Mouse (Mus musculus) neural tube, embryonic 14.5 days (tissue): ENCODE measurements at regions not wholly inside any gene's neighbourhood (a gene's known extent, or its start where the extent isn't known, plus 50 kb on each side); places are given as distances from the start of the nearest gene placed in this dataset.
A peak's percentile ranks its signal among the peaks of the same experiment; 100 is the strongest.

Source experiments
- ATAC-seq: fragments of 200-750 bp; cut with Nextera tagmentation; 2 replicates; pipeline ENCODE4 v1.8.0; 2017; ENCODE audit warnings: low read depth, mild to moderate bottlenecking, moderate TSS enrichment, moderate library complexity
- H3K27ac ChIP-seq: fragments of 300-500 bp; sonication (generic); 2 replicates; pipeline ENCODE4 v1.5.1; 2014; ENCODE audit warnings: low read depth, mild to moderate bottlenecking, control low read depth, low read length, moderate library complexity, mixed read lengths
- H3K27me3 ChIP-seq: fragments of 300-500 bp; sonication (generic); 2 replicates; pipeline ENCODE4 v1.6.1; 2014; ENCODE audit warnings: low read length; ENCODE audit not compliant: control insufficient read depth, insufficient read depth
- H3K36me3 ChIP-seq: fragments of 300-500 bp; sonication (generic); 2 replicates; pipeline ENCODE4 v1.6.1; 2014; ENCODE audit warnings: low read length, mixed read lengths; ENCODE audit not compliant: control insufficient read depth, insufficient read depth
- H3K4me1 ChIP-seq: fragments of 300-500 bp; sonication (generic); 2 replicates; pipeline ENCODE4 v1.6.1; 2014; ENCODE audit warnings: low read length; ENCODE audit not compliant: control insufficient read depth, insufficient read depth
- H3K4me2 ChIP-seq: fragments of 300-500 bp; sonication (generic); 2 replicates; pipeline ENCODE4 v1.6.1; 2014; ENCODE audit warnings: mild to moderate bottlenecking, low read depth, low read length, control low read depth
- H3K4me3 ChIP-seq: fragments of 300-500 bp; sonication (generic); 2 replicates; pipeline ENCODE4 v1.5.1; 2014; ENCODE audit warnings: low read depth, low read length, control low read depth, mixed read lengths
- H3K9ac ChIP-seq: fragments of 300-500 bp; sonication (generic); replicated peaks from 2 replicates; pipeline ENCODE4 v1.6.1; 2014; ENCODE audit warnings: low read depth, mild to moderate bottlenecking, control low read depth, low read length, mixed read lengths
- H3K9me3 ChIP-seq: fragments of 300-500 bp; sonication (generic); 2 replicates; pipeline ENCODE4 v1.6.1; 2016; ENCODE audit warnings: low read length; ENCODE audit not compliant: control insufficient read depth
- WGBS: fragments of 180-500 bp; shearing (Covaris S2); extraction: QIAGEN DNeasy Blood & Tissue Kit; methylation state at CpG from one replicate; pipeline ENCODE4 v1.1.7; 2014; 5-methylcytosine and 5-hydroxymethylcytosine counted together

DNA sequence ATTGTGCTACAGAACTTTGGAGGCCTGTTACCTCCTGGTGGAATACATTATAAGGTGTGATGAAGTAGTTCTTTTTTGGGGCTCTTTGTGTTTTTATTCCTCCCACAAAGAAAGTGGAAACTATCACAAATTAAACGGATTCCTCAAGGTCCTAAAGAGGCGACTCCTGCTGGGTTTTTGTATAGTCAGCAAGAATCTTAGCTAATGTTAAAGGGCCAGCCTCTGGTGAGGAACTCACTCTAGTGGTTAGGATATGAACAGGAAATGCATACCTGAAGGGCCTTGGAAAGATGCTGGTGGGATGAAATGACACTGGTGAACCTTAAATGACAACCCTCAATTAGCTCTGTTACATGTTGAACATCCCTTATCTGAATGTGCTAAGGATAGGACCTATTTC lies 120.3 kb upstream of the Klf7 start:
- H3K4me3 ChIP-seq = no peak overlapping the region
- H3K36me3 ChIP-seq = no peaks in the 10 kb centered on the region
- no peak for ATAC-seq
- H3K9ac ChIP-seq = no peak overlapping the region
- no peaks in the 10 kb centered on the region for H3K4me1 ChIP-seq
- no peak overlapping the region for H3K4me2 ChIP-seq
- H3K27ac ChIP-seq = no peak overlapping the region
- H3K27me3 ChIP-seq = no peaks in the 10 kb centered on the region
- 40% methylated on average over 2 of the region's 2 CpGs for WGBS
- H3K9me3 ChIP-seq = no peaks in the 10 kb centered on the region

GRCm38 (mm10) chr1:64229654-64230053 lies 107.6 kb upstream of the Klf7 start:
- Histone ChIP-seq H3K4me1 (peaks cover 12% of the 10 kb centered on the region), H3K4me2 (no peak overlapping the region), H3K27me3 (no peaks in the 10 kb centered on the region), H3K9me3 (no peaks in the 10 kb centered on the region), H3K4me3 (no peak overlapping the region), H3K9ac (no peak overlapping the region), H3K36me3 (no peaks in the 10 kb centered on the region), H3K27ac (no peak overlapping the region)
- 88% methylated on average over 1 of the region's 1 CpGs for WGBS
- no peak for ATAC-seq

DNA sequence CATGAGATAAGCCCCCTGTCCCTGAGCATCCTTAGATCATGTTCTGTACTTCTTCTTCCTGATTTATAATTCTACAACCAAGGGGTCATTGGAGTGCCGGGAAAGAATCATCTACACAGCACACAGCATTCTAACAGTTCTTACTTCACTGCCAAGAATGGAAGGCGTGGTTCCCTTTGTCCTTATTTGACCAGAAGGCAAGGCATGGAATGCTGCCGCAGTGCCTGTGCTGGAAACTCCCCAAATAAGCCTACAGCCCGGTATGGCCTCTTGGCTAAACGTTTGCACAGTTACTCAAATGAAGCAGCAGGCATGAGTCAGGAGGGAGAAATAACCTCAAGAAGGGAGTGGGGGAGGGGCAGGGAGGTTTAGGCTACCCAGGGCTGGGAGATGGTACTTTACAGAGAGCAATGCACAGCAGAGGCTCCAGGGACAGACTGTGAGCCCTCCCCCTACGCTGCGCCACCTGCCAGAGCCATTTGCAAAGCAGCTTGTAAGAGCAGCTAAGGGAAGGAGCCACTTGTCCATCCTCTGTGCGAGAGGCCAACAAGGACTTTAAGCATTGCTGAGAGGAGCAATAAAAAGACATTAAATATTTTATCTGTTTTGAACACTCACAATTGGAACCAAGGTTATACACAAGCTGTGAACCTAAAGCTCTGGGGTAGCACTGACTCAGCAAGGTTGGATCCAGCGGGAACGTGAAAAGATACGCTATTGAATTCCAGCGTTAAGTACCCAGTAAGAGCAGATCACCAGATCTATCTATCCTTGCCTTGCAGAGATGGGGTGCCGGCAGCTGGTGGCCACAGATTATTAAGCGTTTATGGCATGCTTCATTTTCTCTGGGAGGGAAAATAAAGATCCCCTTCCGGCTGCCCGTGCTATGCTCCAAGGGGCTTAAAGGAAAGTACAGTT lies 104.2 kb upstream of the Klf7 start:
- peak overlapping the region; percentile 63 for H3K27ac ChIP-seq
- no peak overlapping the region for H3K9ac ChIP-seq
- peak overlapping the region; percentile 26; the same call in 1 of the 2 replicates for H3K4me2 ChIP-seq
- peaks cover 16% of the 10 kb centered on the region for H3K4me1 ChIP-seq
- 15% methylated on average over 16 of the region's 16 CpGs for WGBS
- no peaks in the 10 kb centered on the region for H3K9me3 ChIP-seq
- H3K36me3 ChIP-seq = no peaks in the 10 kb centered on the region
- peak; percentile 89 for ATAC-seq
- H3K27me3 ChIP-seq = no peaks in the 10 kb centered on the region
- H3K4me3 ChIP-seq = no peak overlapping the region

GRCm38 (mm10) chr1:64223779-64224687 lies 102.0 kb upstream of the Klf7 start:
- 0 out of 2 replicates have a peak, but pooled peaks have one; percentile 19 for ATAC-seq
- Histone ChIP-seq H3K27me3 (no peaks in the 10 kb centered on the region), H3K9ac (no peak overlapping the region), H3K4me1 (peaks cover 16% of the 10 kb centered on the region), H3K36me3 (no peaks in the 10 kb centered on the region), H3K4me3 (no peak overlapping the region), H3K9me3 (no peaks in the 10 kb centered on the region), H3K27ac (peak overlapping the region; percentile 29; the same call in 1 of the 2 replicates), H3K4me2 (no peak overlapping the region; the same call in 1 of the 2 replicates)
- WGBS = 57% methylated on average over 19 of the region's 19 CpGs

GRCm38 (mm10) chr1:64222475-64222874 lies 100.4 kb upstream of the Klf7 start:
- no peak for ATAC-seq
- H3K27me3 ChIP-seq = no peaks in the 10 kb centered on the region
- H3K9ac ChIP-seq = no peak overlapping the region
- 85% methylated on average over 2 of the region's 2 CpGs for WGBS
- H3K36me3 ChIP-seq = no peaks in the 10 kb centered on the region
- H3K4me1 ChIP-seq = peaks cover 16% of the 10 kb centered on the region
- H3K4me3 ChIP-seq = no peak overlapping the region
- no peaks in the 10 kb centered on the region for H3K9me3 ChIP-seq
- no peak overlapping the region for H3K4me2 ChIP-seq
- no peak overlapping the region for H3K27ac ChIP-seq

- no peaks in the 10 kb centered on the region for H3K27me3 ChIP-seq
- H3K27ac ChIP-seq = no peak overlapping the region
- ATAC-seq = peak; percentile 48; the same call in 1 of the 2 replicates
- H3K4me1 ChIP-seq = peaks cover 4% of the 10 kb centered on the region; the same call in 1 of the 2 replicates
- H3K4me3 ChIP-seq = no peak overlapping the region
- H3K4me2 ChIP-seq = no peak overlapping the region
- H3K9me3 ChIP-seq = no peaks in the 10 kb centered on the region
- no peak overlapping the region for H3K9ac ChIP-seq
- no peaks in the 10 kb centered on the region for H3K36me3 ChIP-seq
- 76% methylated on average over 1 of the region's 1 CpGs for WGBS
These were observed 98.4 kb upstream of the Klf7 start for GRCm38 (mm10) chr1:64220486-64220885.

DNA sequence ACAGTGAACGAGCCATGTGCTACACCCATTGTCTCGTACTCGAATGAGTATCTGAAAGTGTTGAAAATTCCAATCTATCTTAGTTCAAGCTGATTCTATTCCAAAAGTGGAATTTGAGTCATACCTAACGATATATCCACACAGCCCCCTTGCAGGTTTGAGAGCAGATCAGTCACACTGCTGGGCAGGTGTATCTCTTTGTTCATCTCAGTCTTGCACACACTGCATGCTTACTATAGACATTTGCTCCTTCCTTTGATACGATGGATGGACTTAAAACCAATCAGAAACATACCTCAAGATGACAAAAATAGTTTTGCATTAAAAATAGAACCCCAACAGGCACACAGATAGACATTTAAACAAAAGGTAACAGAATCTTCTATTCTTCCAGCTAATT lies 98.0 kb upstream of the Klf7 start:
- Histone ChIP-seq H3K4me1 (peaks cover 4% of the 10 kb centered on the region; the same call in 1 of the 2 replicates), H3K27ac (no peak overlapping the region), H3K36me3 (no peaks in the 10 kb centered on the region), H3K27me3 (no peaks in the 10 kb centered on the region), H3K9me3 (no peaks in the 10 kb centered on the region), H3K4me3 (no peak overlapping the region), H3K4me2 (no peak overlapping the region), H3K9ac (no peak overlapping the region)
- WGBS = 78% methylated on average over 5 of the region's 5 CpGs
- no peak for ATAC-seq

- Histone ChIP-seq H3K4me2 (no peak overlapping the region), H3K9me3 (no peaks in the 10 kb centered on the region), H3K27ac (no peak overlapping the region), H3K27me3 (no peaks in the 10 kb centered on the region), H3K4me1 (no peaks in the 10 kb centered on the region), H3K36me3 (no peaks in the 10 kb centered on the region), H3K4me3 (no peak overlapping the region), H3K9ac (no peak overlapping the region)
- ATAC-seq = no peak
- 68% methylated on average over 4 of the region's 4 CpGs for WGBS
These were observed 93.6 kb upstream of the Klf7 start for GRCm38 (mm10) chr1:64215646-64216045.
